Mouse (Mus musculus) embryonic facial prominence, embryonic 12.5 days (tissue): ENCODE data around the gene Rcn2. TPM values are rescaled to one million over a fixed set of nuclear protein-coding genes. Genes with fewer than 3 reads are reported as not detected.

ENCODE experiments used
- ATAC-seq: fragments of 200-750 bp; cut with Nextera tagmentation; 2 replicates; pipeline ENCODE4 v1.8.0; 2017; ENCODE audit not compliant: insufficient number of reproducible peaks, insufficient read depth, low FRiP score, low TSS enrichment
- H3K27ac ChIP-seq: fragments of 300-500 bp; sonication (generic); 2 replicates; pipeline ENCODE4 v1.5.1; 2016; ENCODE audit warnings: mild to moderate bottlenecking
- H3K27me3 ChIP-seq: fragments of 300-500 bp; sonication (generic); 2 replicates; pipeline ENCODE4 v1.6.1; 2016; ENCODE audit warnings: mild to moderate bottlenecking, moderate library complexity
- H3K36me3 ChIP-seq: fragments of 300-500 bp; sonication (generic); 2 replicates; pipeline ENCODE4 v1.6.1; 2016; ENCODE audit warnings: mild to moderate bottlenecking
- H3K4me1 ChIP-seq: fragments of 300-500 bp; sonication (generic); 2 replicates; pipeline ENCODE4 v1.6.1; 2016
- H3K4me2 ChIP-seq: fragments of 300-500 bp; sonication (generic); replicated peaks from 2 replicates; pipeline ENCODE4 v1.6.1; 2016; ENCODE audit warnings: mild to moderate bottlenecking, moderate library complexity
- H3K4me3 ChIP-seq: fragments of 300-500 bp; sonication (generic); 2 replicates; pipeline ENCODE4 v1.5.1; 2016; ENCODE audit warnings: mild to moderate bottlenecking
- H3K9ac ChIP-seq: fragments of 300-500 bp; sonication (generic); 2 replicates; pipeline ENCODE4 v1.6.1; 2016; ENCODE audit warnings: mild to moderate bottlenecking, moderate library complexity
- H3K9me3 ChIP-seq: fragments of 300-500 bp; sonication (generic); 2 replicates; pipeline ENCODE4 v1.6.1; 2016; ENCODE audit warnings: mild to moderate bottlenecking, moderate library complexity
- WGBS: fragments of 180-500 bp; shearing (Covaris S2); methylation state at CpG from one replicate; pipeline ENCODE4 v1.1.7; 2016; 5-methylcytosine and 5-hydroxymethylcytosine counted together
- polyA plus RNA-seq: library from polyadenylated mRNA; unstranded; fragments of >200 nt; fragmentation: Nextera tagmentation; extraction: Ambion mirVana; gene quantifications from 2 replicates; pipeline ENCODE4 v1.2.1, GENCODE M21; 2016

Gene Rcn2
- polyA plus RNA-seq, 1 experiment from 2014 or later: 319 TPM

GRCm38 (mm10) chr9:56068630-56069029, 27.0 kb downstream of the Rcn2 start:
- ATAC-seq: no peak
- H3K9ac ChIP-seq: no peak overlapping the region
- peaks cover 23% of the 10 kb centered on the region for H3K36me3 ChIP-seq
- no peaks in the 10 kb centered on the region for H3K9me3 ChIP-seq
- H3K27ac ChIP-seq: no peak overlapping the region
- no peak overlapping the region for H3K4me2 ChIP-seq
- H3K27me3 ChIP-seq: no peaks in the 10 kb centered on the region
- WGBS: 86% methylated on average over 1 of the region's 1 CpGs
- H3K4me3 ChIP-seq: no peak overlapping the region
- peaks cover 9% of the 10 kb centered on the region; the same call in 1 of the 2 replicates for H3K4me1 ChIP-seq

DNA sequence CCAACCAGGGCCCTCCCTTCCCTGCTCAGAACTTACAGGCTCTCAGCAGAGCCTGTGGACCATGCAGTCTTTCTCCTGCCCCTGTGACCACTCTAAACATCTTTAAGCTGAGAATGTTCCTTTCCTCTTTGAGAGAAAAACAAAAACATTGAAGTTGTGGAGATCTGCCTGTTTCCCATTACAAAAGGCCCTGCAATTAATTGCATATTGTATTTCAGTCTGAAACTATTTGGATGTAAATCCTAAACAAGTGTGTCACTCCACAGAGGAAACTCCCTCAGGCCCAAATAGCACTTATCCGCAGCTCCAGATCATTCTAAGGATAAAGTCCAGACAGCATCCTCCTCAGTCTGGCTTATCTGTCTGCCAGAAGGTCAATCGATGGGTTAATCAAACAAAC, 31.2 kb downstream of the Rcn2 start:
- WGBS: 54% methylated on average over 2 of the region's 2 CpGs
- H3K36me3 ChIP-seq: peaks cover 16% of the 10 kb centered on the region
- no peaks in the 10 kb centered on the region for H3K9me3 ChIP-seq

DNA sequence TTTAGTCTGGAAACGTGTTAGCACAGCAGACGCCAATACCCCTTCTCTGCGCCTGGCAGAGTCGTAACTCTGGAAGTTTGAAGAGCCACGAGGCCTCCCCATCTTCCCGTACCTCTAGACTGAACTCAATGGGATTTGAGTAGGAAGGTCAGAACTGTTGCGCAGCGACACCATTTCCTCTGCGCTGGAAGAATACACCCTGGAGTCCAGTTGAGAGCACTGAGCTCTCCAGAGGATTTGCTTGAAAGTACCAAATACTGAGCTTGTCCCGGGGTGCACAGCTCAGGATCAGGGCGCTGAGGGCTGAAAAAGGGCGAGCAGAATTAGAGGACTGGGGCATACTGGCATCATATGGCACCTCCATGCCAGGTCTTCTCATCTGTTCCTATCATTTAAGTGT, 33.2 kb downstream of the Rcn2 start:
- no peak for ATAC-seq
- peaks cover 15% of the 10 kb centered on the region; the same call in 1 of the 2 replicates for H3K4me1 ChIP-seq
- no peak overlapping the region for H3K9ac ChIP-seq
- H3K36me3 ChIP-seq: peaks cover 19% of the 10 kb centered on the region
- 77% methylated on average over 12 of the region's 12 CpGs for WGBS
- H3K27ac ChIP-seq: no peak overlapping the region
- no peak overlapping the region for H3K4me3 ChIP-seq
- no peak overlapping the region for H3K4me2 ChIP-seq
- H3K27me3 ChIP-seq: no peaks in the 10 kb centered on the region
- H3K9me3 ChIP-seq: no peaks in the 10 kb centered on the region

More for the DNA sequence above, 31.2 kb downstream of the Rcn2 start:
- Histone ChIP-seq H3K4me3 (no peak overlapping the region), H3K27me3 (no peaks in the 10 kb centered on the region), H3K4me2 (no peak overlapping the region), H3K9ac (no peak overlapping the region), H3K4me1 (peaks cover 15% of the 10 kb centered on the region; the same call in 1 of the 2 replicates), H3K27ac (0 out of 2 replicates have a peak overlapping the region, but pooled peaks have one; percentile 19)
- ATAC-seq: no peak

DNA sequence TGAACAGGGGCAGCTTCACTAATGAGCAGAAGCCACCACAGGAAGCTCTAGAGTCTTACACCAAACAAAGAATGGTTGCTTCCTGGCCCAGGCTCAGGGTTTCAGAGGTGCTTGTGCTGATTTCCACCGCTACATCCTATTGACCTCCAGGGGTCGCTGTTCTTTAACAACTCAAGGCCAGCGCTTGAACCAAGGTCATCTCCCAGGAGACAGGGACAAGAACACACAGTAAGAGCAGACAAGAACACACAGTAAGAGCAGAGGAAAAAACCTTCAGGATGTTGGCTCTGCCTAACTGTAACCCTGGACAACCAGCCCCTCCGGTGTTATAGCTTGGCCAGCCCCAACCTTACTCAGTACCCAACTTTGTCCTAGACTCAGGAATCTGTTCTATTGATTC, 33.6 kb downstream of the Rcn2 start:
- Histone ChIP-seq H3K4me3 (no peak overlapping the region), H3K27me3 (no peaks in the 10 kb centered on the region), H3K27ac (peak overlapping the region; percentile 50; the same call in 1 of the 2 replicates), H3K9ac (no peak overlapping the region), H3K9me3 (no peaks in the 10 kb centered on the region), H3K4me1 (peaks cover 15% of the 10 kb centered on the region; the same call in 1 of the 2 replicates), H3K36me3 (peaks cover 20% of the 10 kb centered on the region), H3K4me2 (no peak overlapping the region)
- 14% methylated on average over 4 of the region's 4 CpGs for WGBS
- ATAC-seq: no peak

DNA sequence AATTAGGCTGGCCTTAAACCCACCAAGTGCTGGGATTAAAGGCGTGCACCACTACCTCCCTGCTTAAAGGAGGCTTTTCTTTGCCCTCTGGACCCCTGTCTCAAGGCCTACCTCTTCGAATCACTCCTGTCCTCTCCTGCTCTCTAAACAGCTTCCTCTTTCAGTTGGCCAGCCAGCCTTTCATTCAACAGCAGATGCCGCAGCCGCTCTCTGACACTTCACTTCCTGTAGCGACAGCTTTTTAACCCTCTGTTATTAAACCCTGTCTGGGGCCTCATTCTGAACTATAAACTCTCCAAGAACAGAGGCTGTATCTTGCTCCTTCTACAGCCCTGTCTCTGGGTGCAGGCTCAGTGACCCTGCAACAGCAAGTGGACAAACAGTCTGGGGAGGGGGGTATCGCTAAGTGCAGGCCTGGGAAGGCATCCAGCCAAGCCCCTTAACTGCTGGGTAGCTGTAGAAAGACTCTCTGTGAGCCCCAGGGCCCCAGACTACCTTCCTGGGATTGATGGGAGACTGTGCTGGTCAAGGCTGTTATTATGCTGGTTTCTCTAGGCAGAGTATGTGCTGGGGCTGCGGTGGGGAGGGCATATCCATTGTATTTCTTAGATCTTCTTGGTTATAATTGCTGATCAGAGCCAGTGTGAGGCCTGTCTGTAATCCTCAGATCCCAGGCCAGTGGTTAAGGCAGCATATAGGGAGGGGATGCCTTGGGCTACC, 34.4 kb downstream of the Rcn2 start:
- Histone ChIP-seq H3K4me3 (no peak overlapping the region), H3K27me3 (no peaks in the 10 kb centered on the region), H3K36me3 (peaks cover 20% of the 10 kb centered on the region), H3K9ac (peak overlapping the region; percentile 15; the same call in 1 of the 2 replicates), H3K4me1 (peaks cover 15% of the 10 kb centered on the region; the same call in 1 of the 2 replicates), H3K27ac (peak overlapping the region; percentile 50), H3K4me2 (no peak overlapping the region), H3K9me3 (no peaks in the 10 kb centered on the region)
- WGBS: 30% methylated on average over 7 of the region's 7 CpGs
- no peak for ATAC-seq

GRCm38 (mm10) chr9:56079587-56079986, 37.9 kb downstream of the Rcn2 start:
- Histone ChIP-seq H3K4me1 (peaks cover 12% of the 10 kb centered on the region; the same call in 1 of the 2 replicates), H3K4me3 (no peak overlapping the region), H3K36me3 (peaks cover 15% of the 10 kb centered on the region; the same call in 1 of the 2 replicates), H3K27me3 (no peaks in the 10 kb centered on the region), H3K4me2 (no peak overlapping the region), H3K9ac (no peak overlapping the region), H3K27ac (no peak overlapping the region), H3K9me3 (no peaks in the 10 kb centered on the region)
- WGBS: 81% methylated on average over 5 of the region's 5 CpGs
- no peak for ATAC-seq

GRCm38 (mm10) chr9:56086524-56086923, 44.9 kb downstream of the Rcn2 start:
- 89% methylated on average over 5 of the region's 5 CpGs for WGBS
- Histone ChIP-seq H3K4me3 (no peak overlapping the region), H3K9me3 (no peaks in the 10 kb centered on the region), H3K4me2 (no peak overlapping the region), H3K9ac (no peak overlapping the region), H3K27me3 (no peaks in the 10 kb centered on the region), H3K36me3 (no peaks in the 10 kb centered on the region), H3K27ac (no peak overlapping the region), H3K4me1 (peaks cover 13% of the 10 kb centered on the region)
- ATAC-seq: no peak

GRCm38 (mm10) chr9:56089778-56090520, 48.3 kb downstream of the Rcn2 start, which contains the start of gene Pstpip1:
Pstpip1 (plus strand) TSS chr9:56089962.
- H3K9me3 ChIP-seq: no peaks in the 10 kb centered on the region
- 24% methylated on average over 22 of the region's 22 CpGs for WGBS

DNA sequence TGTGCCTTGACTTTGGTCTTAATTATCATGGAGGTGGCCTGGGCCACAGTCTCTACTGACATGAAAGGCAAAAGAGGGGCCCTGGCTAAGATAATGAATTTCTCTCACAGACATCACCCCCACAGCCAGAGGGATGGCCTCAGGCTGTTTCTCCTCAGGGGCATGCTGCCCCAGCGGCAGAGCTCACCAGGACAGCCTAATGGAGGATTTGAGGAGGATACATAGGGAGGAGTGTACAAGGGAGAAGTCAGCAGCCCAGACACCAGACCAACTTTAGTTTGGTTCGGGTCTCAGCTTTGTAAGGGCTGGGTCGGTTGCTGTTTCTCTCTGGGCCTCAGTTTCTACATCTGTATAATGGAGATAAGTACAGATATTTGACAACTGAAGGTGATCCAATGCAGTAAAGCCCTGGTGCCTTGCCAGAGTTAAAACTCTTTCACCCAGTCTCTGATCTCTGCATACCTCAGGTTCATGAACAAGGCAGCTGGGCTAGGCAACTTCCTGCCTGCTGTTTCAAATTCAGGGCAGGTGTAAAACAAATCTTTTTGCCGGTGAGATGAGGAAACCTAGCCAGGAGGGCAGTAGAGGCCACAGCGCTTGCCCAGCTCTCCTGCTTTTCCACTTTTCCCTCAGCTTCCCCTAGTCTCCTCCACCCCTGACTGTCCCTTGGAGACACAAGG, 49.0 kb downstream of the Rcn2 start:
- H3K4me3 ChIP-seq: no peak overlapping the region
- H3K4me2 ChIP-seq: peak overlapping the region; percentile 34; the same call in 1 of the 2 replicates
- no peaks in the 10 kb centered on the region for H3K27me3 ChIP-seq
- H3K27ac ChIP-seq: peak overlapping the region; percentile 84; the same call in 1 of the 2 replicates
- peaks cover 13% of the 10 kb centered on the region for H3K4me1 ChIP-seq
- no peaks in the 10 kb centered on the region for H3K36me3 ChIP-seq
- 63% methylated on average over 5 of the region's 5 CpGs for WGBS
- no peaks in the 10 kb centered on the region for H3K9me3 ChIP-seq
- no peak; the same call in 1 of the 2 replicates for ATAC-seq
- no peak overlapping the region for H3K9ac ChIP-seq

More at GRCm38 (mm10) chr9:56089778-56090520, 48.3 kb downstream of the Rcn2 start, which contains the start of gene Pstpip1:
- Histone ChIP-seq H3K27ac (peak within 1 kb of the TSS; percentile 84), H3K27me3 (no peaks in the 10 kb centered on the region), H3K4me1 (peaks cover 13% of the 10 kb centered on the region), H3K4me2 (peak within 1 kb of the TSS; percentile 34), H3K4me3 (no peak within 1 kb of the TSS), H3K36me3 (no peaks in the 10 kb centered on the region), H3K9ac (0 out of 2 replicates have a peak within 1 kb of the TSS, but pooled peaks have one; percentile 5)
- ATAC-seq: peak; percentile 82

- no peak overlapping the region for H3K27ac ChIP-seq
- H3K9ac ChIP-seq: no peak overlapping the region
- H3K4me3 ChIP-seq: no peak overlapping the region
- H3K4me1 ChIP-seq: peaks cover 13% of the 10 kb centered on the region
- H3K9me3 ChIP-seq: no peaks in the 10 kb centered on the region
- ATAC-seq: no peak
- WGBS: 46% methylated on average over 2 of the region's 2 CpGs
- H3K27me3 ChIP-seq: no peaks in the 10 kb centered on the region
- no peaks in the 10 kb centered on the region for H3K36me3 ChIP-seq
- H3K4me2 ChIP-seq: no peak overlapping the region
Measured at GRCm38 (mm10) chr9:56092102-56092501, 50.5 kb downstream of the Rcn2 start.

DNA sequence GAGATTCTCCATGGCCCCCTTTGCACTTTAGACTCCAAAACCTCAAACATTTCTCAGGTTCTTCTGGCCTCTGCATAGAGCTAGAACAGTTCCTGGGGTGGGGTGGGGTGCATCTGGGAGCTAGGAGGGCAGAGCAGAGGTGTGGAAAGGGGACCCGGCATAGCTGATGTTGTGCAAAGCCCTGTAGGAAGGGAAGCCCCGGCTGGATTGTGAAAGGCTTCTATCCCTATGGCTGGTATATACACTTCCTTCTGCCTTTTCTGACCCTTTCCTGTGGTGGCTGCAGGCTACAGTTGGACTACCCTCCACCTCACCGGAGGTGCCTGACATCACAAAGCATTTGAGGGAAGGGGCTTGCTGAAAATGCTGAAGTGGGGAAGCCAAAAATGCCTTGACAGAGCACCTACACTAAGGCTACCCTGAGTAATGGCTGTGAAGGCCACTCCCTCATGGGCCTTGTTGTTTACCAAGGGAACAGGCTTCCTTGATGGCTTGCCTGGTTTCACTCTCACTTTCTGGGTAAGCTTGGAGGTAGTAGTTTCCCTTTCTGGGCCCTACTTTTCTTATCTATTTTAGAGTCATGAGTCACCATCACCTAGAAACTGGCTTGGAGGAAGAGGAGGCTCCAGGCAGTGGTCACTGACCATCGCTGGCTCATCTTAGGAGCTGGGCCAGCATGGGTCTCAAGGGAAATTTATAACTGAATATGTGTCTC, 56.1 kb downstream of the Rcn2 start:
- 86% methylated on average over 4 of the region's 4 CpGs for WGBS
- H3K4me1 ChIP-seq: no peaks in the 10 kb centered on the region
- H3K36me3 ChIP-seq: no peaks in the 10 kb centered on the region
- no peak overlapping the region for H3K9ac ChIP-seq
- no peak overlapping the region for H3K27ac ChIP-seq
- H3K27me3 ChIP-seq: no peaks in the 10 kb centered on the region
- no peak overlapping the region for H3K4me2 ChIP-seq
- H3K4me3 ChIP-seq: no peak overlapping the region
- H3K9me3 ChIP-seq: no peaks in the 10 kb centered on the region; the same call in 1 of the 2 replicates
- ATAC-seq: no peak
